Mouse (Mus musculus): ENCODE measurements around the gene Ski. TPM values are rescaled to one million over a fixed set of nuclear protein-coding genes. Genes with fewer than 3 reads are reported as not detected.
A peak's percentile ranks its signal among the peaks of the same experiment; 100 is the strongest.

Ski gene
- total RNA-seq, 1 experiment from 2014 or later: 12.5 TPM

GRCm38 (mm10) chr4:155200861-155201390, 21.5 kb downstream of the Ski start:
- peak; percentile 87 to 88 for ATAC-seq (replicated peaks in 1 of 2; ENCODE audit: insufficient read depth in 1 of 2, low FRiP score in 2 of 2, low TSS enrichment in 1 of 2, low read depth in 1 of 2, poor library complexity in 2 of 2, severe bottlenecking in 2 of 2)

- 0 out of 4 replicates have a peak, but pooled peaks of 1 of the 2 experiments have one; percentile 9 for ATAC-seq (replicated peaks in 1 of 2; ENCODE audit: insufficient read depth in 1 of 2, low FRiP score in 2 of 2, low TSS enrichment in 1 of 2, low read depth in 1 of 2, poor library complexity in 2 of 2, severe bottlenecking in 2 of 2)
Observed at GRCm38 (mm10) chr4:155197726-155198125, 24.7 kb downstream of the Ski start.

- ATAC-seq (replicated peaks in 1 of 2; ENCODE audit: insufficient read depth in 1 of 2, low FRiP score in 2 of 2, low TSS enrichment in 1 of 2, low read depth in 1 of 2, poor library complexity in 2 of 2, severe bottlenecking in 2 of 2): no peak
Observed at GRCm38 (mm10) chr4:155195204-155195603, 27.2 kb downstream of the Ski start.

- no peak for ATAC-seq (replicated peaks in 1 of 2; ENCODE audit: insufficient read depth in 1 of 2, low FRiP score in 2 of 2, low TSS enrichment in 1 of 2, low read depth in 1 of 2, poor library complexity in 2 of 2, severe bottlenecking in 2 of 2)
Observed at GRCm38 (mm10) chr4:155190275-155190674, 32.1 kb downstream of the Ski start.

DNA sequence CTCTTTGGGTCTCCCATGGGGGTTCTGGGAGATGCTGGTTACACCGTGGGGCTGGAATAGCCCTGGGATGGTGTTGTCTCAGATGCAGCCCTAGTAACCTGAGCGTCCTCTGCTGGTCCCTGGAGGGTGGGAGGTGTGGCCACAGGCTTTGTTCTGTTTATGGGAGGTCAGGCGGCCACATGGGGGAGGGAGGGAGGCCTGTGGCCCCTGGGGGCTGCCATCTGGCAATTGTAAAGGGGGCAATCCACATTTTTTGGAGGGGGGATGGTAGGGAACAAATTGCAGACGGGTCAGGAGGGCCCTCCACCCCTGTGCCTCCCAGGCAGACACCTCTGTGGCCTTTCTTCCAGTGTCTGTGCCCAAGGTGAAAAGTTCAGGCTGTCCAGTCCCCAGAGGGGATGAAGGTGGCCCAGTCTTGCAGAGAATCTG, 32.7 kb downstream of the Ski start:
- no peak for ATAC-seq (replicated peaks in 1 of 2; ENCODE audit: insufficient read depth in 1 of 2, low FRiP score in 2 of 2, low TSS enrichment in 1 of 2, low read depth in 1 of 2, poor library complexity in 2 of 2, severe bottlenecking in 2 of 2)

DNA sequence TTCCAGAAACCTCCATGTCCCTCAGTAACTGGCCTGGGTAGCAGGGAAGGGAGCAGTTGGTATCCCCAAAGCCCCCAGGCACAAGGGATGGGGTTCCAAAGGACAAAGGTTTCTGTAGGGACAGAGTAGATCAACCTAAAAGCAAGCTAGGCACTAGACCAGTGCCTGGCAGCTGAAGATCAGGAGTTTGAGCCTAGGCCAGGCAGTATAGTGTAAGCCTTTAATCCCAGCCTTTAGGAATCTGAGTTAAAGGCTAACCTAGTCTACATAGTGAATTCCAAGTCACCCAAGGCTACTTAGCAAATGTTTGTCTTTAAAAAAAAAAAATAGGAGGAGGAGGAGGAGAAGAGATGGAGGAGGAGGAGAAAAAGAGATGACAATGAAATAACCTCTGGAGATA, 33.6 kb downstream of the Ski start:
- ATAC-seq (replicated peaks in 1 of 2; ENCODE audit: insufficient read depth in 1 of 2, low FRiP score in 2 of 2, low TSS enrichment in 1 of 2, low read depth in 1 of 2, poor library complexity in 2 of 2, severe bottlenecking in 2 of 2): no peak

DNA sequence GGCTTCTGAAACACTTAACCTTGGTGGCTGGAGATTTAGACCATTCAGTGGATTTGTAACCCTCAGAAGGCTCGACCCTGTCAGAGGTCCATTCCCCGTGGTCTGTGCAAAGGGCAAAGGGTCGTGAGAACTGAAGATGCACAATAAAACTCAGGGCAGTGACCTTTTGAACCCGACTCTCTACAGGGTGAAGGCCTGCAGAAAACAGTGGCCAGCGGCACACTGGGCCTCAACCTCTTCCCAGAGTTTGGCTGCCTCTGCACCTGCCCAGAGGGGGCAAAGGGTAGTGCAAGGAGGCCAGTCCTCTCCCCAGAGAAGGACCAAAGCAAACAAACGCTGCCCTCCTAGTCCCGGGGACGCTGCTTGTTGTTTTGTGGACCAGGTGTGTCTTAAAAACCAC, 34.1 kb downstream of the Ski start:
- ATAC-seq (replicated peaks in 1 of 2; ENCODE audit: insufficient read depth in 1 of 2, low FRiP score in 2 of 2, low TSS enrichment in 1 of 2, low read depth in 1 of 2, poor library complexity in 2 of 2, severe bottlenecking in 2 of 2): no peak

DNA sequence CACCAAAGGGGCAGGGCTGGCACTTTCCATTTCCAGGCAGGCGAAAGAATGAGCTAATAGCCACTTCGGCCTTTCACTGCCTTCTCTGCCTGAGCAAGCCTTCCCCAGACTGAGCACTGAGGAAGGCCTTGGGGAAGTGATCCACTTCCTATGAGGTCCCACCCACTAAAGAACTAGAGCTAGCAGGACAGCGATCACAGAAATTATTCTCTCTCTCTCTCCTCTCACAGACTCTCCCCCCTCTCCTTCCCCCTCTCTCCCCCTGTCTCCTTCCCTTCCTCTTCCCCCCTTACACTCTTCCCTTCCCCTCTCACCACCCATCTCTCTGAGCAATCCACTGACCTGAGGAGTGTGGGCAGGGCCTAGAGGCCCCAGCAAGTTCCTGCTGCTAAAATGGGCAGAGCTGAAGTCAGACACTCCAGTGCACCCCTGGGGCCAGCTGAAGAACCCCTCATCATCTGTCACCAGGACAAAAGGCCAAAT, 35.2 kb downstream of the Ski start:
- peak; percentile 83 for ATAC-seq (replicated peaks in 1 of 2; ENCODE audit: insufficient read depth in 1 of 2, low FRiP score in 2 of 2, low TSS enrichment in 1 of 2, low read depth in 1 of 2, poor library complexity in 2 of 2, severe bottlenecking in 2 of 2)

DNA sequence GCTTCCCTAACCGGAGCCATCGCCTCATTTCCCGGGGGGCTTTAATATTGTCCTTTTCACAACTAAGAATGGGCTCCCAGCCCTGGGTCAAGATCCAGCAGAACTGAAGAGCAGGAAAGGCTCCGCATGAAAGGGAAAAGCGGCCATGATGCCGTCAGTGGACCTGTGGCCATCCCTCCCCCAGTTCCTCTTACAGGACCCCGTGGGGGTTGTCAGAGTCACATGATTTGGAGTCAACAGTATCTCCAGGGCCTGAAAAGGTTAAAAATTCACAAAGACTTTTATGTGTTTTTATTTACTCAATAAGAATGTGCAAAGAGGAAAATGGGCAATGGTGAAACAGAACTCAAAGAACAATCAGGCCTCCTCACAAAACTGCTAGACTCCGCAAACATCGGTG, 36.5 kb downstream of the Ski start:
- no peak for ATAC-seq (replicated peaks in 1 of 2; ENCODE audit: insufficient read depth in 1 of 2, low FRiP score in 2 of 2, low TSS enrichment in 1 of 2, low read depth in 1 of 2, poor library complexity in 2 of 2, severe bottlenecking in 2 of 2)

GRCm38 (mm10) chr4:155184248-155185070, 37.9 kb downstream of the Ski start:
- no peak for ATAC-seq (replicated peaks in 1 of 2; ENCODE audit: insufficient read depth in 1 of 2, low FRiP score in 2 of 2, low TSS enrichment in 1 of 2, low read depth in 1 of 2, poor library complexity in 2 of 2, severe bottlenecking in 2 of 2)

DNA sequence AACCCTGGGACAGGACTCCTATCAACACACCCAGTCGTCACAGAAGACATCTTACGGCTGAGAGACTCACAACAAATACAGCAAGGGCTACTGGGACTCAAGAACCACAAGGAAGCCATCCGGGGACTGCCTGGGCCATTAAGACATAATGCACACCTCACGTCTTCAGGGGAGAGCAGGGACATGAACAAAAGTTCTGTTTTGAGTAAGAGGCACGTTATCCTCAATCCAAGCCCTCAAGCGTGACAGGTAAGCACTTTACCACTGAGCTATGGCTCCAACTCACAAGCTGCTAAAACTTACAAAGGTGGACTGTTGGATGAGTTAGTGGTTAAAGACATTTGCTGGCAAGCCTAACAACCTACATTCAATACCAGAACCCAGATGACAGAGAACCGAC, 39.2 kb downstream of the Ski start:
- no peak for ATAC-seq (replicated peaks in 1 of 2; ENCODE audit: insufficient read depth in 1 of 2, low FRiP score in 2 of 2, low TSS enrichment in 1 of 2, low read depth in 1 of 2, poor library complexity in 2 of 2, severe bottlenecking in 2 of 2)

- ATAC-seq (replicated peaks in 1 of 2; ENCODE audit: insufficient read depth in 1 of 2, low FRiP score in 2 of 2, low TSS enrichment in 1 of 2, low read depth in 1 of 2, poor library complexity in 2 of 2, severe bottlenecking in 2 of 2): peak; percentile 28 to 33; a peak in 2 of 4 replicates
Observed at GRCm38 (mm10) chr4:155178981-155179512, 43.3 kb downstream of the Ski start.

DNA sequence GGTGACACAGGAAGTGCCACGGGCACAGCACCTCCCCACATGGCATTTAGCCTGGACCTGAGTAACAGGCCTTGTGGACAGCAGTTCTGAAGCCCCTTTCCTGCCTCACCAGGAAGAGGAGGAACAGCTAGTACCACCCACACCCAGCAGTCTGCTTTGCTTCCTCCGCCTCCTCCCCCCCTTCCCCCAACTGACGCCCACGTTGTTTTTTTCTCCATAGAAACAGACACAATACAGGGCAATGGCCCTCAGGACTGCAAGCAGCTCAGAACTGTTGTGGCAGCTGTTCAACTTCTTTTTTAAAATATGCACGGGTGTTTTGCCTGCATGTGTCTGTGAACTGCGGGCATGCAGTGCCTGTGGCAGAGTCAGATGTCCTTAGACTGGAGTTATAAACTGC, 44.1 kb downstream of the Ski start:
- ATAC-seq (replicated peaks in 1 of 2; ENCODE audit: insufficient read depth in 1 of 2, low FRiP score in 2 of 2, low TSS enrichment in 1 of 2, low read depth in 1 of 2, poor library complexity in 2 of 2, severe bottlenecking in 2 of 2): peak; percentile 72 to 80

- no peak for ATAC-seq (replicated peaks in 1 of 2; ENCODE audit: insufficient read depth in 1 of 2, low FRiP score in 2 of 2, low TSS enrichment in 1 of 2, low read depth in 1 of 2, poor library complexity in 2 of 2, severe bottlenecking in 2 of 2)
Observed at GRCm38 (mm10) chr4:155176210-155176609, 46.2 kb downstream of the Ski start.

DNA sequence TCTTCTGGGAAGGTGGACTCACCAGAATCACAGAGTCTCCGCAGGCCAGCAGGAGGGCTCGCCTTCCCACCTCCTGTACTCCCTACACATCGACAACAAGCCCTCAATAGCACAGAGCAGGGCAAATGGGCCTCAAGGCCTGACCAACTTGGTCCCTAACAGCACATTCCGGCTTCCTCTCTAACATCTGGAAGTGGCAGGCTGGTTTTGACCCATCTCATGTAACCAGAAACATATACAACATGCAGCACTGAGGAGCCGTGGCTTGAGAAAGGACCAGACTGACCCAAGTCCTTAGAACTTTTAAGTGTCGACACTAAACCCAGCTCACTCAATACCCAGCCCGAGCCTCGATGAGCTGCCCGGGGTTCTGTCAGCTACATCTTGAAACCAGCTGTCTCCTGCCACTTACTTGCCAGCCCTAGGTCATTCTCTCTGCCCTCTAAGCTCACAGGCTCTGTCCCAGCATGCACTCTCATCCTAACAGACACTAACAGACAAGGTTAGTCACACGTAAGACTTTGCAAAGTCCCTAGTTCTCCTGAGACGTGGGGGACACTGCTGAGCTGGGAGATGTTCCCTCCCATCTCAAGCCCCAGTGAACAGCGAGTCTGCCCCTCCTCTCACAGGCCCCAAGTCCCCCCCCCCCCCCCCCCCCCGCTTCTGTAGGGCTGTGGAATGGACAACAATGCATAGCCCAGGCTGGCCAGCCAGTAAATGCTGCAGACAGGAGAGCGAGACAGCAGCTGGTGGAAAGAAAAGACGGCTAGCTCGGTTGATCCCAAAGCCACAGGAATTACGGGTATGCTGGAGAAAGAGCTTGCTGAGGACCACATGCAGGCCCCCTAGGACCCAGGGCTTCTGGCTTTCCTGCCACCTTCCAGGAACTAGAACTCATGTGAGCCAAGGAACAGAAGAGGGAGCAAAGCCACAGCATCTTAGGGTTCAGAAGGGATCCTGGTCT, 48.3 kb downstream of the Ski start:
- ATAC-seq (replicated peaks in 1 of 2; ENCODE audit: insufficient read depth in 1 of 2, low FRiP score in 2 of 2, low TSS enrichment in 1 of 2, low read depth in 1 of 2, poor library complexity in 2 of 2, severe bottlenecking in 2 of 2): no peak

- ATAC-seq (replicated peaks in 1 of 2; ENCODE audit: insufficient read depth in 1 of 2, low FRiP score in 2 of 2, low TSS enrichment in 1 of 2, low read depth in 1 of 2, poor library complexity in 2 of 2, severe bottlenecking in 2 of 2): peak in 1 of 2 experiments; percentile 15; a peak in 1 of 4 replicates
Observed at GRCm38 (mm10) chr4:155172909-155173821, 49.2 kb downstream of the Ski start.

All from hematopoietic stem cell, adult 5-6 weeks (primary cell).